Mouse (Mus musculus) effector memory CD4-positive, alpha-beta T cell, adult 5 months (primary cell): ENCODE measurements around the gene Taf1. TPM values are rescaled to one million over a fixed set of nuclear protein-coding genes. Genes with fewer than 3 reads are reported as not detected.

Experiments
- polyA plus RNA-seq: library from polyadenylated mRNA; unstranded; fragments of 100-300 nt; shearing (Covaris generic); gene quantifications from one replicate; pipeline ENCODE4 v1.2.1, GENCODE M21; 2017

Taf1 gene
- polyA plus RNA-seq, result 27.8 TPM

GRCm38 (mm10) chrX:101532347-101533221, at the start of gene Taf1:
Gene Taf1 (plus strand): TSS chrX:101532734.

GRCm38 (mm10) chrX:101639741-101640166, 107.2 kb downstream of the Taf1 start, which contains the start of gene Ogt:
Gene Ogt (plus strand): TSS chrX:101640060.

Other genes starting within 250 kb of the Taf1 start
- gene Nlgn3, start 233.6 kb upstream of the Taf1 start, polyA plus RNA-seq, result 0.05 TPM
- gene Gjb1, start 156.4 kb upstream of the Taf1 start, polyA plus RNA-seq, result not detected
- gene Zmym3, start 111.9 kb upstream of the Taf1 start, polyA plus RNA-seq, result 10.5 TPM
- 193 TPM for gene Nono, start 103.4 kb upstream of the Taf1 start, polyA plus RNA-seq
- not detected for gene Itgb1bp2, start 83.6 kb upstream of the Taf1 start, polyA plus RNA-seq
- 267 TPM for gene Ogt, start 107.3 kb downstream of the Taf1 start, polyA plus RNA-seq
- gene Cxcr3, start 201.5 kb downstream of the Taf1 start, polyA plus RNA-seq, result 316 TPM